Mouse (Mus musculus) brain, embryonic 14.5 days (tissue): Measurements from ENCODE around the gene Cntrl.

Experiments
- CTCF ChIP-seq: fragments of 200-500 bp; IDR thresholded peaks from 2 replicates; pipeline ENCODE4 v1.5.1; 2012; ENCODE audit warnings: inconsistent platforms, mild to moderate bottlenecking, moderate library complexity, borderline replicate concordance; ENCODE audit not compliant: insufficient read depth, insufficient read length; ENCODE audit errors: extremely low read depth
- POLR2A ChIP-seq: fragments of 200-500 bp; IDR thresholded peaks from 2 replicates; pipeline ENCODE4 v1.6.1; 2012; ENCODE audit warnings: mild to moderate bottlenecking, inconsistent platforms, borderline replicate concordance; ENCODE audit not compliant: poor library complexity, insufficient read depth, insufficient read length, severe bottlenecking; ENCODE audit errors: extremely low read depth

- TF ChIP-seq CTCF (no peak), POLR2A (no peak)
Observed at GRCm38 (mm10) chr2:35211681-35212080, 102.4 kb downstream of the Cntrl start.
